Mouse (Mus musculus): ENCODE results near the gene Pnpo. TPM values are rescaled to one million over a fixed set of nuclear protein-coding genes. Genes with fewer than 3 reads are reported as not detected.

Gene Pnpo
- total RNA-seq, 1 experiment from 2014 or later = 15.6 TPM

GRCm38 (mm10) chr11:96941989-96942590 is 1.7 kb downstream of the Pnpo start:
- no peak for ATAC-seq (ENCODE audit: extremely low read depth, insufficient number of reproducible peaks, low FRiP score, poor library complexity, severe bottlenecking)

GRCm38 (mm10) chr11:96940578-96941465 is 3.0 kb downstream of the Pnpo start:
- no peak for ATAC-seq (ENCODE audit: extremely low read depth, insufficient number of reproducible peaks, low FRiP score, poor library complexity, severe bottlenecking)

- no peak for ATAC-seq (ENCODE audit: extremely low read depth, insufficient number of reproducible peaks, low FRiP score, poor library complexity, severe bottlenecking)
Measured at GRCm38 (mm10) chr11:96938426-96938800, 5.4 kb downstream of the Pnpo start.

- peak; percentile 64 for ATAC-seq (ENCODE audit: extremely low read depth, insufficient number of reproducible peaks, low FRiP score, poor library complexity, severe bottlenecking)
Measured at GRCm38 (mm10) chr11:96937549-96938425, 6.0 kb downstream of the Pnpo start.

- ATAC-seq (ENCODE audit: extremely low read depth, insufficient number of reproducible peaks, low FRiP score, poor library complexity, severe bottlenecking) = no peak
Measured at GRCm38 (mm10) chr11:96935872-96936650, 7.7 kb downstream of the Pnpo start.

GRCm38 (mm10) chr11:96934921-96935356 is 8.8 kb downstream of the Pnpo start:
- peak; percentile 61 for ATAC-seq (ENCODE audit: extremely low read depth, insufficient number of reproducible peaks, low FRiP score, poor library complexity, severe bottlenecking)

- no peak for ATAC-seq (ENCODE audit: extremely low read depth, insufficient number of reproducible peaks, low FRiP score, poor library complexity, severe bottlenecking)
Measured at GRCm38 (mm10) chr11:96933562-96934276, 10.1 kb downstream of the Pnpo start.

- ATAC-seq (ENCODE audit: extremely low read depth, insufficient number of reproducible peaks, low FRiP score, poor library complexity, severe bottlenecking) = no peak
Measured at GRCm38 (mm10) chr11:96931327-96932062, 12.3 kb downstream of the Pnpo start.

- no peak for ATAC-seq (ENCODE audit: extremely low read depth, insufficient number of reproducible peaks, low FRiP score, poor library complexity, severe bottlenecking)
Measured at GRCm38 (mm10) chr11:96929766-96930331, 13.9 kb downstream of the Pnpo start.

- ATAC-seq (ENCODE audit: extremely low read depth, insufficient number of reproducible peaks, low FRiP score, poor library complexity, severe bottlenecking) = no peak
Measured at GRCm38 (mm10) chr11:96929096-96929765, 14.6 kb downstream of the Pnpo start.

- no peak for ATAC-seq (ENCODE audit: extremely low read depth, insufficient number of reproducible peaks, low FRiP score, poor library complexity, severe bottlenecking)
Measured at GRCm38 (mm10) chr11:96928691-96929090, 15.1 kb downstream of the Pnpo start.

- ATAC-seq (ENCODE audit: extremely low read depth, insufficient number of reproducible peaks, low FRiP score, poor library complexity, severe bottlenecking) = no peak
Measured at GRCm38 (mm10) chr11:96928088-96928487, 15.7 kb downstream of the Pnpo start, which contains the start of gene Prr15l. Gene Prr15l, plus strand, starts transcription at chr11:96928104.

GRCm38 (mm10) chr11:96926587-96926986 is 17.2 kb downstream of the Pnpo start:
- no peak for ATAC-seq (ENCODE audit: extremely low read depth, insufficient number of reproducible peaks, low FRiP score, poor library complexity, severe bottlenecking)

GRCm38 (mm10) chr11:96925469-96926148 is 18.2 kb downstream of the Pnpo start:
- no peak for ATAC-seq (ENCODE audit: extremely low read depth, insufficient number of reproducible peaks, low FRiP score, poor library complexity, severe bottlenecking)

GRCm38 (mm10) chr11:96924861-96925260 is 18.9 kb downstream of the Pnpo start:
- ATAC-seq (ENCODE audit: extremely low read depth, insufficient number of reproducible peaks, low FRiP score, poor library complexity, severe bottlenecking) = no peak

GRCm38 (mm10) chr11:96919003-96919402 is 24.8 kb downstream of the Pnpo start:
- no peak for ATAC-seq (ENCODE audit: extremely low read depth, insufficient number of reproducible peaks, low FRiP score, poor library complexity, severe bottlenecking)

All from neutrophil, adult 5-6 weeks (primary cell).